Mouse (Mus musculus) gonadal fat pad, adult 2 months (tissue): Measurements from ENCODE around the gene Stard3nl. TPM values are rescaled to one million over a fixed set of nuclear protein-coding genes. Genes with fewer than 3 reads are reported as not detected.

ENCODE experiments used
- DNase-seq: peaks from one replicate; pipeline ENCODE4 v3.0.0-alpha.2; 2012; ENCODE audit warnings: low read depth
- polyA plus RNA-seq: library from polyadenylated mRNA; depleted of rRNA; stranded (reverse); fragments of >200 nt; gene quantifications from 2 replicates; pipeline ENCODE4 v1.2.3, GENCODE M21; 2012; rRNA removed

The Stard3nl gene
- polyA plus RNA-seq, result 25.7 and 26.3 TPM in 2 replicates

DNA sequence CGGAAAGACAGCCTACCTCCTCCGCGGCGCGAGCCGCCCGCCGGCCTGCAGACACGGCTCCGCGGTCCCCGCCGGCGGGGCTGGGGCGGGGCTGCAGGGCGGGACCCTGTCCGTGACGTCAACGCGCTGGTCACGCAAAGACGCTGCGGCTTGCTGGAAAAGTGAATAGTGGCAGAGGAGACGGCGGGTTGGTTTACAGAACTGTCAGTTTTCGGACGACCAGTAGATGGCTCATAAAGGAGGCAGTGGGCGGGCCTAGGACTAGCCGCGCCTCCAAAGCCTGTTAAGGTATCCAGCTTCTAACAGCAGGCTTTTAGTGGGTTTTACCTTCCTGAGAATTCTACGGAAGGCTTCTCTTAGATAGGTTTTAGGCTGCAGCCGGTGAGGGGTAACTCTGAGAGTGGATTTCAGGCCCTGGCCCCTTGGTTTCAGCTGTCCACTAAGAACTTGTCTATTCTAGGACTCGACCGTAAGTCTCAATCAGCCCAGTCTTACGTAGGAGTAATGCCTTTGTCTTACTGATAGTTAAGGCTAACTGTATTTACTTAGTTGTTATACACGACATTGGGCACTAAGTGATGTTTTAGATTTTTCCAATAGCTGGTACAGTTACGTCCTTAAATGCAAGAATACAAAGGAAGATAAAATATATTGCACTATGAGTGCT is at the start of gene Stard3nl:
Gene Stard3nl (minus strand): TSS at position 108 of the 667 bp plus-strand sequence.
- DNase-seq, result peak; percentile 70

GRCm38 (mm10) chr13:19438040-19438439 is 42.4 kb upstream of the Stard3nl start:
- no peak for DNase-seq

DNA sequence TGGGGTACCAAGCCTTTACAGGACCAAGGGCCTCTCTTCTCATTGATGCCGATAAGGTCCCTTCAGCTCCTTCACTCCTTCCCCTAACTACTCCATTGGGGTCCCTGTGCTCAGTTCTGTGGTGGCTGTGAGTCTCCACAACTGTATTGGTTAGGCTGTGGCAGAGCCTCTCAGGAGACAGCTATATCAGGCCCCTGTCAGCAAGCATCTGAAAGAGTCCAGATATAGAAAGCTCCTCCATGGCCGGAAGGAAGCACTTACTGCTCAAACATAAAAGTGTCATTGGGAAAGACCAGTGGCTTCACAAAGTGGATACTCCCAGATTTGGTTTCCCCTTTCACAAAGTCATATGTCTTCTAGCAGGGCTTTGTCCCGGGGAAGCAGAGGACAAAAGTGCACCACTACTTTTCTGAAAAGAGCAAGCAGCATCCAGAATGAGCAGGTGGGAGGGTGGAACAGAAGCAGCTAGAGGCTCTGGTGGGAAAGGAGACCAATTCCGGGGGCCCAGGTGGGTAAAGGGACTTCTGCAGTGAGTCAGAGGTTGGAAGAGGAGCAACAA is 34.3 kb upstream of the Stard3nl start:
- no peak for DNase-seq

GRCm38 (mm10) chr13:19428076-19428475 is 32.5 kb upstream of the Stard3nl start:
- DNase-seq, result no peak

- DNase-seq, result no peak
Observed at GRCm38 (mm10) chr13:19424563-19424962, 29.0 kb upstream of the Stard3nl start.

- DNase-seq, result no peak
Observed at GRCm38 (mm10) chr13:19422521-19422920, 26.9 kb upstream of the Stard3nl start.

DNA sequence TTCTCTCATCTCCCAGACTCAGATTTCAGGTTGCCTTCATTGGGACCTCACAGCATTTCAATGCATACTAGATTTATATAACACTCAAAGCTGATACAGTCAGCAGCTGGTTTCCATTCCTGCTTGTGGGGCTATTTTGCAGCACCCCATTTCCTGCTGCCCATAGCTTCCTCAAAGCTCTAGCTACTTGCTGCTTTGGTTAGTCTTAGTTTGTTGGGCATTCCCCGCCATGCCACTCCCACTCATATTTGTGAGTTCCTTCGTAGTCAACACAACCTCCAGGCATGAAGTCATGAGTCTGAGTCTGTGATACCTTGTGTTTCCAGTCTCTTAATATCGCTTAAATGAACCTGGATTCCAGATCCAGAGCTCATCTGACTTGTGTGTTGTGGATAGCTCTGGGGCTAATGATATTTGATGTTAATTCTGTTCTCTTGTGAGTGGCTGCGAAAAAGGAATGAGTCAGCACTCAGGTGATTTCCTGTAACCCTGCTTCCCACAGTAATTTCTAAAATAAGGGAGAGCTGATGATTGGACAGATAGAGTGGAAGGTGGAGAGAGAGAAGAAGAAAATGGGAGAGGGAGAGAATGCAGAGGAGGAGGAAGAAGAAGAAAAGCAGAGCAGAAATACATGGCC is 22.4 kb upstream of the Stard3nl start:
- DNase-seq, result no peak

DNA sequence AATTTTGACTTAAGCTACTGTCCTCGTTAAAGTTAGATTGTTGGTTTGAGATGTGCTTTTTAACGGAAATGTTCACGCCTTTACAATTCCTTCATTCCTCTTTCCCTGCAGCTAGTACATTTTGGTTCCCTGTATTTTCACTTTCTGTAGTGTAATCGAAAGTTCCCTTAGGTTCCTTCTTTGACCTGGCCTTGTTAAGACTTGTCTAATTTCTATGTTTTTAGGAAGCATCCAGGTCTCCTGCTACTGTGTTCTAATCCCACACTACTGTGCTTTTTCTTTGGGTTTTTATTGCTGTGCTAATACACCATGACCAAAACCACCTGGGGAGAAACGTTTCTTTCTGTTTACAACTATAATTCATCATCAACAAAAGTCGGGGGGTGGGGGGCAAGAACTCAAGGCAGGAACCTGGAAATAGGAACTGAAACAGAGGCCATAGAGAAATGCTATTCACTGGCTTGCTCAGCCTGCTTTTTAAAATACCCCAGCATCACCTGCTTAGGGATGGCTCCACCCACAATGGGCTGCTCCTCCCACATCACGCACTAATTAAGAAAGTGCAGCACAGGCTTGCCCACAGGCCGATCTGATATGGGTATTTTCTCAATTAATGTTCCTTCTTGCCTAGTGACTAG is 20.4 kb upstream of the Stard3nl start:
- no peak for DNase-seq

- DNase-seq, result no peak
Observed at GRCm38 (mm10) chr13:19415337-19415736, 19.7 kb upstream of the Stard3nl start.

- no peak for DNase-seq
Observed at GRCm38 (mm10) chr13:19412334-19412939, 16.8 kb upstream of the Stard3nl start.

GRCm38 (mm10) chr13:19411886-19412285 is 16.3 kb upstream of the Stard3nl start:
- no peak for DNase-seq

GRCm38 (mm10) chr13:19410694-19411093 is 15.1 kb upstream of the Stard3nl start:
- DNase-seq, result no peak

DNA sequence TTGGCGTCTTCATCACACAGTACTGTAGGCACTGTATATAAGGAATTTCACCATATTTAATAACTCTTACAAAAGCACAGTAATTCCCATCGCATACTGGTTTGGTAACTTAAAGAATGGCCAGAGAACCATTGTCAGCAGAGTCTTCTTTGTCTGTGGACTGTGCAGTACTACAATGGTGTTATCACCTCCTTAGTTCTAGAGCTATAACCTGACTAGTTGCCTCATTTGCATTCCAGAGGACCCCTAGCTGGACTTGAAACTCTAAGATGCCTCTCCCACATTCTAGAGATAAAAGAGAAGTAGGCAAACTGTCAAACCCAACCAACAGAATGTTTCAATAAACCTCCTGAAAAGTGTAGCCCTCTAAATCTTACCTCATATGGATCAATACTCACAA is 12.4 kb upstream of the Stard3nl start:
- DNase-seq, result no peak

- no peak for DNase-seq
Observed at GRCm38 (mm10) chr13:19404623-19405022, 9.0 kb upstream of the Stard3nl start.

DNA sequence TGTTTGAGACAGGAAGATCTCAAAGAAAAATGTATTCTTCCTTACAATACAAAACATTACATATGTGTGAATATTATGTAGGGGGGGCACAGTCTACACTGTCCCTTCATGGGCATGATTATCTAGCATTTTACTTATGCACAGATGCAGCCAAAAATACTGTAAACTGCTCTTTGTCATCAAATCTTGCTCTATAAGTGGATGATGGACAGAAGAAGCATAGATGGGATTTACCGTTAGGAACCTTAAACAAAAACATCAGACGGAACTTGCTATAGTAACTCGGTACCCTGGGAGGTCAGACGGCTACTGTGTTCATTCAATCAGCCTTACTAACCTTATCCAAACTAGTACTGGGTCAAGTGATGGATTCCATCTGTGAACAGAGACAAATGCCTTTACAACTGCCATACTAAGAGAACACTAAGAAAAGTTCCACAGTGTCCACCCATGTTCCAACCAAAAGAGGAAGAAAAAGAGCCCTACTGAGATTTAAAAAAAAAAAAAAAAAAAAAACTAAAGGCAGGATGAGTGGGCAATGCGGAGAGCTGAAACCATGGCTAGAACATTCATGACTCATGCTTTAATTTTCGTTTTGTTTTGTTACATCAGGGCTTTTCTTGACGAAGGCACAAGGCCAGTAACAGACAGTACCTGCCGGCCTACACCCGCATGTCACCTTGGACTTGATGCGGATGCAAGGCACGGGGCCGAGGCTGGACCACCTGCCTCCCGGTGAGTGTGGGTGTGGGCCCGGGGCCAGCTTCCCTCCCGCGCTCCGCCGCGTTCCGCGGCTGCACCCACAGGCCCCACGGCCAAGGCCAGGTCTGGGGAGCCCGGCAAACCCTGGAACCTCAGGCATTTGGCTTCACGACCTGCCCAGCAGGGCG is 552 bp downstream of the Stard3nl start:
- DNase-seq, result no peak

- DNase-seq, result no peak
Observed at GRCm38 (mm10) chr13:19394171-19394570, 1.4 kb downstream of the Stard3nl start.

GRCm38 (mm10) chr13:19393731-19394130 is 1.9 kb downstream of the Stard3nl start:
- no peak for DNase-seq

GRCm38 (mm10) chr13:19391608-19392007 is 4.0 kb downstream of the Stard3nl start:
- DNase-seq, result no peak

- no peak for DNase-seq
Observed at GRCm38 (mm10) chr13:19390296-19390695, 5.3 kb downstream of the Stard3nl start.

- no peak for DNase-seq
Observed at GRCm38 (mm10) chr13:19389896-19390295, 5.7 kb downstream of the Stard3nl start.

- DNase-seq, result no peak
Observed at GRCm38 (mm10) chr13:19389434-19389833, 6.2 kb downstream of the Stard3nl start.
